8 mouse cellular contexts compared by ENCODE assay signal in genomic region chr2:166712801-166713689, GRCm38 (mm10). TPM values are rescaled to one million over a fixed set of nuclear protein-coding genes. Genes with fewer than 3 reads are reported as not detected.
DNase-seq lines count a peak whose midpoint lies in the region; ATAC-seq and TF ChIP-seq lines count a peak whose summit lies in the region.

No protein-coding gene starts in this region.

- DNase-seq in ovary, postnatal 14 days (ENCODE audit: low spot score): peak; percentile 11
- no peak for DNase-seq in ovary, adult 18-20 months (ENCODE audit: low spot score)
- peak; percentile 50 to 56 for DNase-seq in frontal cortex, postnatal 25 days (ENCODE audit: low spot score in 2 of 2)
- no peak for DNase-seq in lung, adult 2 months
- DNase-seq in urinary bladder, postnatal 25 days (ENCODE audit: low spot score): peak; percentile 23

- H3K9me3 ChIP-seq in kidney, embryonic 15.5 days (replicated peaks): no peaks in the 10 kb centered on the region
- H3K9me3 ChIP-seq in neural tube, embryonic 15.5 days (replicated peaks): no peaks in the 10 kb centered on the region

- peak overlapping the region; percentile 68 for H3K4me3 ChIP-seq in brown adipose tissue, adult 24 weeks (ENCODE audit: insufficient read depth, low read depth, low read length)
- H3K4me3 ChIP-seq in kidney, embryonic 15.5 days (replicated peaks): peak overlapping the region; percentile 85
- peak overlapping the region; percentile 81 for H3K4me3 ChIP-seq in lung, adult 2 months (replicated peaks; ENCODE audit: extremely low read depth, low read depth, low read length)
- H3K4me3 ChIP-seq in neural tube, embryonic 15.5 days (replicated peaks): peak overlapping the region; percentile 83

- H3K4me2 ChIP-seq in kidney, embryonic 15.5 days: peak overlapping the region; percentile 98
- H3K4me2 ChIP-seq in neural tube, embryonic 15.5 days: peak overlapping the region; percentile 90

- TF ChIP-seq CTCF in lung, adult 2 months (IDR thresholded peaks at IDR 0.05; ENCODE audit: insufficient read depth, low read length): no peak

- H3K4me1 ChIP-seq in brown adipose tissue, adult 24 weeks (ENCODE audit: control insufficient read depth, insufficient read depth, insufficient read length, low read length): no peaks in the 10 kb centered on the region
- H3K4me1 ChIP-seq in kidney, embryonic 15.5 days: peaks cover 46% of the 10 kb centered on the region
- H3K4me1 ChIP-seq in lung, adult 2 months (ENCODE audit: control insufficient read depth, insufficient read depth, low read length): peaks cover 10% of the 10 kb centered on the region
- H3K4me1 ChIP-seq in neural tube, embryonic 15.5 days: peaks cover 42% of the 10 kb centered on the region

- peak overlapping the region; percentile 4; the same call in 1 of the 2 replicates for H3K27ac ChIP-seq in brown adipose tissue, adult 24 weeks (replicated peaks; ENCODE audit: low read depth, low read length)
- H3K27ac ChIP-seq in kidney, embryonic 15.5 days: peak overlapping the region; percentile 71
- H3K27ac ChIP-seq in neural tube, embryonic 15.5 days (replicated peaks): peak overlapping the region; percentile 82

- no peak for TF ChIP-seq POLR2A in lung, adult 2 months (IDR thresholded peaks at IDR 0.05; ENCODE audit: borderline replicate concordance, extremely low read depth, low read depth, low read length)

- 0 out of 2 replicates have a peak, but pooled peaks cover 3% of the 10 kb centered on the region for H3K27me3 ChIP-seq in kidney, embryonic 15.5 days
- H3K27me3 ChIP-seq in neural tube, embryonic 15.5 days (replicated peaks): no peaks in the 10 kb centered on the region

- no peaks in the 10 kb centered on the region for H3K36me3 ChIP-seq in kidney, embryonic 15.5 days
- no peaks in the 10 kb centered on the region for H3K36me3 ChIP-seq in neural tube, embryonic 15.5 days

- peak; percentile 59 for ATAC-seq in kidney, embryonic 15.5 days (replicated peaks; ENCODE audit: low FRiP score)
- peak; percentile 69 for ATAC-seq in neural tube, embryonic 15.5 days (ENCODE audit: low FRiP score)

- WGBS in kidney, embryonic 15.5 days: under 1% methylated on average over 64 of the region's 64 CpGs
- under 1% methylated on average over 64 of the region's 64 CpGs for WGBS in lung, adult 2 months
- WGBS in neural tube, embryonic 15.5 days: under 1% methylated on average over 64 of the region's 64 CpGs

- peak overlapping the region; percentile 75 for H3K9ac ChIP-seq in kidney, embryonic 15.5 days
- peak overlapping the region; percentile 69 for H3K9ac ChIP-seq in neural tube, embryonic 15.5 days (replicated peaks)

RNA-seq across cellular contexts. Expression of gene Prex1, which starts 0.6 kb away (rescaled TPM):
- 2.3 and 4.0 TPM in 2 replicates for polyA plus RNA-seq in brown adipose tissue, adult 24 weeks (2012; ENCODE audit: insufficient read depth, insufficient read length, missing spikeins)
- polyA plus RNA-seq in kidney, embryonic 15.5 days (2015; fragmentation: Nextera tagmentation; extraction: Ambion mirVana): 16.0 TPM in 2 replicates
- polyA plus RNA-seq in lung, adult 2 months (2012; rRNA removed): 61.1 and 64.0 TPM in 2 replicates
- polyA plus RNA-seq in neural tube, embryonic 15.5 days (2015; fragmentation: Nextera tagmentation; extraction: Ambion mirVana): 22.0 and 24.9 TPM in 2 replicates

Comparison
In these comparisons a context has a peak if more than half of its experiments do, and no peak if none do; other contexts are left out.
1. DNase-seq: peak in ovary, postnatal 14 days (single experiment), frontal cortex, postnatal 25 days (2 of 2) and urinary bladder, postnatal 25 days (single experiment); none in ovary, adult 18-20 months (single experiment) and lung, adult 2 months (single experiment).
2. H3K27ac ChIP-seq: peak in every context shown above with its lines; median percentile 82 in neural tube, embryonic 15.5 days; 71 in kidney, embryonic 15.5 days; 4 in brown adipose tissue, adult 24 weeks.
3. Peak in every context shown above with its lines, with median percentiles within 50 percentile points of each other: H3K4me3 ChIP-seq.